Mouse (Mus musculus) lung, postnatal 4 days (tissue): ENCODE data around the gene Cd96.
"Not testable (repeated sequence)": the region's sequence is repeated elsewhere in the genome, so short reads cannot be mapped to it uniquely, and the experiment has no call there.

Source experiments
- DNase-seq, 2 experiments: peaks; one replicate each; pipeline ENCODE4 v3.0.0; 2021

Gene Cd96

GRCm38 (mm10) chr16:46120020-46120419 lies at the start of gene Cd96:
Gene Cd96, minus strand, starts transcription at chr16:46120251.
- peak in 1 of 2 experiments; percentile 10 for DNase-seq

GRCm38 (mm10) chr16:46166971-46167370 lies 46.9 kb upstream of the Cd96 start:
- DNase-seq: no peak

DNA sequence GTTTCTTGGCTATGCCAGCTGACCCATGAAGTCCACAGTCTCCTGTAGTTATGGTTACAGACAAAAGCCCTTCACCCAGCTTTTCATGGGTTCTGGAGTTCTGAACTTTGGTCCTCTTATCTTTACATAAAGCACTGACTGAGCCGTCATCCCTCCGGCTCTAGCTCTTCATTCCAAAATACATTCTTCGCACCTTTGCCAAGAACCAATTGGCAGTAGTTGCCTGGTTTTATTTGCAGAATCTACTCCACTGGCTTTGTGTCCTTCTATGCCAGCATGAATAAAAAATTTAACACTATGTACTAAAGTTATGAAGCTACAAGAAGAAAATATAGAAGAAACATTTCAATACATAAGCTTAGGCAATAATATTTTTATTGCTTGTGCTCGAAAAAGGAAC lies 45.3 kb upstream of the Cd96 start:
- no peak for DNase-seq

GRCm38 (mm10) chr16:46154832-46155231 lies 34.8 kb upstream of the Cd96 start, which contains the start of gene Gm4737:
Gene Gm4737, minus strand, starts transcription at chr16:46155077.
- not testable (repeated sequence) for DNase-seq

DNA sequence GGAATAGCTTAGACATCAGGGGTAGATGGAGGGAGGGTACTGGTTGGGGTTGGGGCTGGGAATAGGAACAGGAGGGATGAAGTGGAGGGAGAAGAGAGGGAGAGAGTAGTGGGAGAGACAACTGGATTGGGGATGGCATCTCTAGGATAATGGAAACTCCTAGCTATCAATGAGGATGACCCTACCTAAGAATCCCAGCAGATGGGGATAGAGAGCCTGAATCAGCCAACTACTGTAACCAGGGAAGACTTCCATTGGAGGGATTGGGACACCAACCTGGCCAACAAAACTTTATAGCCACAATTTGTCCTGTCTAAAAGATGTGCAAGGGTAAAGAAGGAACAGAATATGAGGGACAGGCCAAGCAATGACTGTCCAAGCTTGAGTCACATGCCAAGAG lies 31.1 kb upstream of the Cd96 start:
- DNase-seq: no peak

GRCm38 (mm10) chr16:46148661-46149341 lies 28.8 kb upstream of the Cd96 start:
- no peak for DNase-seq

DNA sequence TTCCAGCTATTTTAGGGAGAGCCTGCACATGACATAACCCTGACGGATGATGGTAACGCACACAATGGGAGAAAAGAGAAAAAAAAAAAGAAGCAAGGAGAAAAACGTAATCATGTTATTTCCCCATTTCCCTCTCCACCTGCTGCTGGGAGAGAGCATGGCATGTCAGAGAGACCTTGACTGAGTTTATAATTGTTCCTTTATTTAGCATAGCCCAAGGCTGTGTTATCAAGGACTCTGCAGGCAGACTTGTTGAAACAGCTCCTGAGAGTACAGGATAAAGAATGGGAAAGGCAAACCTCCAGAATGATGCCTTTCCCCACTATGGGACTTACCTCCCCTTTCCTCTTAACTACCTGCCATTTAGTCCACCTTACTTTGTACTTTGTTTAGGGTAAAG lies 26.9 kb upstream of the Cd96 start:
- DNase-seq: no peak

GRCm38 (mm10) chr16:46122238-46122637 lies 2.2 kb upstream of the Cd96 start:
- no peak for DNase-seq

GRCm38 (mm10) chr16:46121420-46121819 lies 1.4 kb upstream of the Cd96 start:
- DNase-seq: peak in 1 of 2 experiments; percentile 13

DNA sequence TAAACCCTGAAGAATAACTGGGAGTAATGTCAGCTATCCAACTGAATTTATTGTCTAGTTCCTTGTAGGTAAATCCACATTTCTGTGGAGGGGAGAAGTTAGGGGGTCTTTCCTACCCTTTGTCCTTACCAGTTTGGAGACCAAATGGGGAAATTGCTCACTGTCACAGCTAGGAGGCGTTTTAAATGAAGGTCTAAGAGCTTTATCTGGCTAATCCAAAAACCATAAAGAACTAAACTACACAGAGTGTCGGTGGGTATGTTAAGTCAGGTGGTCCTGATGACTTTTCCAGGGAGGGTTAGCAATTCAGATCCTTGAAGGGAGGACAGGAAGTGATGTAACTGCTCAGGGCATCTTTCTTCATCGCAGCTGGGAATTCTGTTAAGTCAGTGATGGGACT lies 556 bp upstream of the Cd96 start:
- DNase-seq: no peak

- DNase-seq: no peak
These were observed 2.4 kb downstream of the Cd96 start for GRCm38 (mm10) chr16:46117645-46118044.

DNA sequence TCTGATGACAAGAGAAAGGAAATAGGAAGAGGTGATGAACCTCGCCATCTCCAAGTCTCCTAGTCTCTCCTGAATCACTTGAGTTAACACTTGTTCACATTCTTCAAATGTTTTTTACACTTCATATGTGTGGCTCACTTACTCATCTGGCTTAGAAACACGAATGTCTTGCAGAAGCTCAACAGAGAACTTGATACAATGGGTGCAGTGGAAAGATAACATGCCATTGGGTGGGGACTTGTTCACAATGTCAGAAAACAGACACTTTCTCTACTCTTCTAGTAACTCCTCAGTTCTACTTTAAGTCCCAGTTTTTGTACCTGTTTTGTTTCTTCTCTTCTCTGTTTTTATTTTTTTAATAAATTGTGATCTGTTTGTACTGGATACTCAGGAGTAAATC lies 5.3 kb downstream of the Cd96 start:
- DNase-seq: no peak

DNA sequence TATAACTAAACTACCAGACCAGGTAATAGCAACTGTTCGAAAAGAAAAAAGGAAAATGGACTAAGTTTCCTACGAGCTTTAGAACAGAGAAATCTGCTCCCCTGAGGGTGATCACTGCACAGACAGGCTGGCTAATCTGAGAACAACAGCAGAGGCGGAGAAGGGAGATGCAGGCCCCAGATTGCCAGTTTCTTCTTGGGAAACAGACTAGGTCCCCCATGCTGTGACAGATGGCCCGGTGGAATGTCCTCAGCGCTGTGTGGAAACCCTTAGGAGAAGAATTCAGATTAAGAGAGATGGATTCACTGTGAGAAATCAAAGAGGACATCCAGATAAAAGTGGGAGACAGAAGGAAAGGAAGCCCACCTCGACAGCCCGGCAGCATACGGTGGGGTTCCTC lies 10.5 kb downstream of the Cd96 start:
- DNase-seq: no peak

GRCm38 (mm10) chr16:46107431-46107830 lies 12.6 kb downstream of the Cd96 start:
- DNase-seq: no peak

DNA sequence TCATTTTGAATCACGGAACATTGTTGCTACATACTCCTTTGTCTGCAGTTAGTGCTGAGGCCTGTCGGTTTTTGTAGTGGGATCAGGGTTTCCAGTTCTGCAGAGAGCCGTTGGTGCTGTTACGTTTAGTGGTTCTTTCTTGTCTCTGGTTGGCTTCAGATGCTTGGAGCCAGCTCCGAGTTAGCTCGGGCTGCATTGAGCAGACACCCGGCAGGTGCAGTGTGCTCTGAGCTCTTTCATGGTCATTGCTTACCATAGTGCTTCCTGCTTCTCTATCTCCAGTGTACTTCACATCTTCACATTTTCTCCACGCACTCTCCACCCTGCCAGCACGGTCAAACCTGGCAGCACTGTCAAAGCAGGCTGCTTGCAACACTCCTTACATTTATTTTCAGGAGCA lies 15.6 kb downstream of the Cd96 start:
- no peak for DNase-seq

DNA sequence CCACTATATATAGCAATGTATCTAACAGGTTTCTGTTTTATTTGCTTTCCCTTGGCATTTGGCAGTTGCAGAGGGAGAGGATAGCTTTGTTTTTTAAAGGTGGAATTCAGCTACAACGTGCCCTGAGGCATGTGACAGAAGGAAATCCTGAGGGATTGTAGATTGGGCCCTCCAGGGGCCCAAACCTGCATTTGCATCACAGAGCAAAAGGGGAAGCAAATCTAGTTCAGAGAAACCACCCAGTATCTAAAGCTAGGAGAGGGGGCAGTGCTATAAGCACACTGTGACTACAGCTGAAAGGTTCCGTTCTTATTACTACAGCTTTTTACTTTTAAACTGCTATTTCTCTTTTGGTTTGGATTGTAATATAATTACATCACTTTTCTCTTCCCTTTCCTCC lies 18.3 kb downstream of the Cd96 start:
- DNase-seq: no peak

DNA sequence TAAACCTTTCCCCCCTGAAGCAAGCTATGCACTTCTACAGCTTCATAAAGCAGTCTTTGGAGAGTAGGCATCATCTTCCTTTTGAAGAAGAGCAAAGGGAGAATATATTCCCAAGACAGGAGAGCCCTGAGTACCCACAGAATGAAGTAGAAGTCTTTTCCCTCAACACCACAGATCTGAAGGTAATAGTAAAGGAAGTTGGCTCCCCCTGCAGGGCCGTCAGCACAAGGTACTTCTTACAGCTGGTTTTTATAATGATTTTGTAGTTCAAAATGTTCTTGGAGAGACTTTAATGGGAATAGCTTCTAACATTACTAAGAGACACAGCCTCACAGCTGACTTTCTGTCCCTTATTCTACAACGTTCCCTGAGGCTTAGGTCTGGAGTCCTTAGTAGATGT lies 19.8 kb downstream of the Cd96 start:
- peak in 1 of 2 experiments; percentile 32 for DNase-seq

GRCm38 (mm10) chr16:46097421-46097820 lies 22.6 kb downstream of the Cd96 start:
- DNase-seq: no peak

DNA sequence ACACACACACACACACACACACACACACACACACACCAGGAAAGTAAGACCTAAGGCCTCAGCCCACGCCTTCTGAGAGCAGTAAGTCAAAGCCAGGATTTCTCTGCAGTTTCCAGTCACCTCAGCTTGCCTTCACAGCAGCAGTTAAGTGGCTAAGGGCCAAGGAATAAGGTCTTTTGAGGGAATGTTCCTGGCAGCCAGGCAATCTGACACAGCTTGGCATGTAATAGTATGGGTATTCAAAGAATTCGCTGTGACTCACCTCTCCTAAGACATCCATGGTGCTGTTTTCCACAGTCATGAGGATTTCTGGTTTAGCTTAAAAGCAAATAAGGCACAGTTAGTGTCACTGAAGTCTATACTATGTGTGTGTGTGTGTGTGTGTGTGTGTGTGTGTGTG lies 25.6 kb downstream of the Cd96 start:
- DNase-seq: peak; percentile 6 to 42

DNA sequence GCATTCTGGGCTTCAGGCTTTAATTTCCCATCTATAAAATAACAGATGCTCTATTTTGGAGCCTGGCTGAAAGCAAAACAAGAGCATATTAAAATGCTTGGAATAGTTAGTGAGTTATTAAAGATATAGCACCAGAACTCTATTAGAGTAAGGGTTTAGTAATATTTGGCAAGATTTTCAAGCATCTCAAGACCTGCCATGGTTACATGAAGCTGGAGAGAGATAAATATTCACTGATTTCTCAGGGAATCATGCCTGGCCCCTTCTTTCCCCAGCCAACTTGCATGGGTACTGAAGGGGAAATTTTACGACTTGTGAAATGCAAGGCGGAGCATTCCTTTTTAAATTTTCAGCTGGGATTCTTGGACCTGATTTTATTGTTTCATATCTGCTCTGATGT lies 27.1 kb downstream of the Cd96 start:
- DNase-seq: no peak

DNA sequence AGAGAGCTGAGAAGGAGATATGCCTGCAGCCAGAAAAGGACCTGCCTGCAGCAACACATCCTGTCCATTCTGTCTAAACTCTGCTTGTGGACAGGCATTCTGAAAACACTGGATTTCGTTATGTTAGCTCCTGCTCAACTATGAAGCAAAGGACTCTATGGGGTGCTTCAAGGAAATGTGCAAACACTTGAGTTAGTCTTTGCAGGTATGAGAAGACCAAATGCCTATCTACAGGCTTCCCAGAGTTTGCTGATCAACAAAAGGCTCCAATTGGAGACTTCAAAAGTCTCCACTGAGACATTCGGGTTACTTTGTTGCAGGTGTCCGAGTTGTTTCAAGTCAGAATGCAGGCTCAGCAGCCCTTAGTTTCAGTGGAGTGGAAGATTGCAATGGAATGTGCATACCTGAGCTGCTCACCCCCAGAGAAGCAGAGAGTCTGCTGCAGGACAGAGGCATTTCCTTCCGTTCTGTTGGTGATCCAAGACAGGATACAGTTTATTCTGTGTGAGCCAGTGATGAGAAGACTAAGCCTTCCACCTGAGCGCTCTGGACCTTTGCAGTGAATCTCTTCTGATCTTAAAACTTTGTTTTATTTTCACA lies 33.1 kb downstream of the Cd96 start:
- peak in 1 of 2 experiments; percentile 7 for DNase-seq

- DNase-seq: no peak
These were observed 52.1 kb downstream of the Cd96 start for GRCm38 (mm10) chr16:46068000-46068399.

- DNase-seq: no peak
These were observed 56.8 kb downstream of the Cd96 start for GRCm38 (mm10) chr16:46063278-46063677.

- no peak for DNase-seq
These were observed 73.1 kb downstream of the Cd96 start for GRCm38 (mm10) chr16:46046906-46047305.

DNA sequence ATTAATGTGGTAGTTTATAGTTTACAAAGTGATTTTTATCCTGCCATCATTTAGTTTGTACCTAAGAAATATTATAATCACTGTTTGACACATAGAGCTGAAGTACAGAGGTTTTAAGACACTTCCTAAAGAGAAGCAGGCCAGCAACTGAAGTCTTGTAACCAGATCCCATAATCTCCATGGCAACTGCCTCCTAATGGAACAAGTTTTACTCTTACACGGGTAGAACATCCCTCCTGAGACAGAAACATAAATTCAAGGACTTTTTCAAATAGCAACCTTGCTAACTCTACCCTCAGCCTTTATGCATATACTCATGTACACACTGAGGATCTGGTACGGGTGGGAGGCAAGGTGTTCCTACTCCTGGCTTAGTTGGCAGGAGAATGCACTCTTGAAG lies 83.8 kb downstream of the Cd96 start:
- DNase-seq: no peak
